In genomic region chr15:3671169-3671568, GRCm38 (mm10) we compare ENCODE assay signal across 27 mouse cellular contexts.
DNase-seq lines count a peak whose midpoint lies in the region; ATAC-seq and TF ChIP-seq lines count a peak whose summit lies in the region.
"Had no signal": no experiment of that assay in that cellular context is flagged by ENCODE, and none has a peak within 500 bp of the region (broad histone marks: within the 10 kb centered on the region; RNA-seq: fewer than 3 reads in every experiment).

No protein-coding gene starts in this region.

- H3K4me2 ChIP-seq in myocyte (ENCODE audit: low read depth) = peak overlapping the region; percentile 3
- no peak overlapping the region for H3K4me2 ChIP-seq in midbrain, postnatal 0 days (ENCODE audit: low read depth, low read length, poor library complexity, severe bottlenecking)
- H3K4me2 ChIP-seq: forebrain, embryonic 13.5 days; hindbrain, embryonic 13.5 days; neural tube, embryonic 13.5 days had no signal

- no peak overlapping the region; the same call in 1 of the 2 replicates for H3K27ac ChIP-seq in heart, adult 2 months
- no peak overlapping the region for H3K27ac ChIP-seq in heart, embryonic 10.5 days
- no peak overlapping the region for H3K27ac ChIP-seq in midbrain, postnatal 0 days (ENCODE audit: low read depth, low read length)
- H3K27ac ChIP-seq: forebrain, embryonic 13.5 days; hindbrain, embryonic 13.5 days; liver, embryonic 14.5 days; midbrain, embryonic 10.5 days; neural tube, embryonic 13.5 days had no signal

- no peak overlapping the region for H3ac ChIP-seq in myocyte (ENCODE audit: control insufficient read depth, insufficient read length)

- H3K4me3 ChIP-seq in heart, adult 2 months = no peak overlapping the region
- no peak overlapping the region for H3K4me3 ChIP-seq in heart, embryonic 10.5 days
- H3K4me3 ChIP-seq in myocyte = no peak overlapping the region
- H3K4me3 ChIP-seq in midbrain, postnatal 0 days (ENCODE audit: low read depth, low read length) = no peak overlapping the region
- H3K4me3 ChIP-seq: erythroblast, embryonic 14.5 days; forebrain, embryonic 13.5 days; hindbrain, embryonic 13.5 days; midbrain, embryonic 10.5 days; neural tube, embryonic 13.5 days had no signal

- H3K9ac ChIP-seq in heart, adult 2 months (ENCODE audit: low read depth, low read length) = no peak overlapping the region
- H3K9ac ChIP-seq in midbrain, postnatal 0 days (replicated peaks; ENCODE audit: low read length, poor library complexity, severe bottlenecking) = no peak overlapping the region
- H3K9ac ChIP-seq: forebrain, embryonic 13.5 days; hindbrain, embryonic 13.5 days; liver, embryonic 14.5 days; neural tube, embryonic 13.5 days had no signal

- no peaks in the 10 kb centered on the region for H3K9me3 ChIP-seq in heart, embryonic 10.5 days
- H3K9me3 ChIP-seq in midbrain, postnatal 0 days (ENCODE audit: low read length) = no peaks in the 10 kb centered on the region
- H3K9me3 ChIP-seq: forebrain, embryonic 13.5 days; hindbrain, embryonic 13.5 days; midbrain, embryonic 10.5 days; neural tube, embryonic 13.5 days had no signal

- intact Hi-C loops in gastrocnemius, postnatal 36 days (cut with DNase I) = no loop called here
- intact Hi-C loops in heart, adult 2 months (cut with DNase I) = no loop called here

- no peaks in the 10 kb centered on the region for H3K79me2 ChIP-seq in heart, adult 2 months (replicated peaks; ENCODE audit: control insufficient read depth, insufficient read depth, low read length)
- no peaks in the 10 kb centered on the region for H3K79me2 ChIP-seq in myocyte (ENCODE audit: control insufficient read depth, insufficient read depth)

- 48% methylated on average over 3 of the region's 3 CpGs for WGBS in heart, adult 2 months
- WGBS in heart, embryonic 10.5 days = 64% methylated on average over 3 of the region's 3 CpGs
- 81% methylated on average over 3 of the region's 3 CpGs for WGBS in midbrain, postnatal 0 days

- H3K36me3 ChIP-seq in heart, adult 2 months (ENCODE audit: control insufficient read depth, insufficient read depth, low read length) = no peaks in the 10 kb centered on the region
- no peaks in the 10 kb centered on the region for H3K36me3 ChIP-seq in heart, embryonic 10.5 days
- no peaks in the 10 kb centered on the region for H3K36me3 ChIP-seq in myocyte (ENCODE audit: control insufficient read depth, insufficient read depth)
- no peaks in the 10 kb centered on the region for H3K36me3 ChIP-seq in midbrain, postnatal 0 days (ENCODE audit: insufficient read depth, low read length)
- H3K36me3 ChIP-seq: hindbrain, embryonic 13.5 days; midbrain, embryonic 10.5 days; neural tube, embryonic 13.5 days had no signal

- TF ChIP-seq CTCF in heart, adult 2 months (IDR thresholded peaks at IDR 0.05) = no peak
- no peak for TF ChIP-seq CTCF in midbrain, postnatal 0 days (IDR thresholded peaks at IDR 0.05)

- TF ChIP-seq POLR2A in heart, adult 2 months (IDR thresholded peaks at IDR 0.05; ENCODE audit: insufficient read depth, low read depth, low read length) = no peak
- TF ChIP-seq POLR2A in myocyte (IDR thresholded peaks at IDR 0.05; ENCODE audit: insufficient read length, low read depth) = no peak

- no peak for ATAC-seq in midbrain, postnatal 0 days (ENCODE audit: low FRiP score)
- ATAC-seq: forebrain, embryonic 13.5 days; inflammation-experienced regulatory T-cells, adult 6 months; midbrain, embryonic 16.5 days had no signal

- TF ChIP-seq EP300 in heart, adult 2 months (IDR thresholded peaks at IDR 0.05; ENCODE audit: insufficient read depth, low read depth, low read length) = no peak

- H3K27me3 ChIP-seq in heart, adult 2 months (ENCODE audit: control insufficient read depth, insufficient read depth, low read length) = no peaks in the 10 kb centered on the region
- H3K27me3 ChIP-seq in heart, embryonic 10.5 days (ENCODE audit: insufficient read depth, poor library complexity, severe bottlenecking) = no peaks in the 10 kb centered on the region
- no peaks in the 10 kb centered on the region for H3K27me3 ChIP-seq in myocyte (ENCODE audit: control insufficient read depth, insufficient read depth, insufficient read length)
- H3K27me3 ChIP-seq in midbrain, postnatal 0 days (ENCODE audit: insufficient read depth, low read length) = no peaks in the 10 kb centered on the region
- H3K27me3 ChIP-seq: forebrain, embryonic 13.5 days; hindbrain, embryonic 13.5 days; neural tube, embryonic 13.5 days had no signal

- peak; percentile 1 for DNase-seq in gastrocnemius, adult 18-20 months (ENCODE audit: low spot score)
- DNase-seq in gastrocnemius, postnatal 36 days = no peak
- peak; percentile 23 to 30 for DNase-seq in heart, adult 2 months
- DNase-seq in heart, embryonic 10.5 days (ENCODE audit: low spot score) = no peak
- DNase-seq in brain, adult 2 months (ENCODE audit: low read depth, low spot score) = peak; percentile 0
- DNase-seq in midbrain, postnatal 0 days (ENCODE audit: low spot score) = no peak
- DNase-seq: adrenal gland, postnatal 36 days; cerebellum, adult 2 months; cerebellum, postnatal 14 days; kidney, adult 11 months; kidney, postnatal 14 days; layer of hippocampus, adult 9-11 months; liver; lung, adult 2 months; lung, postnatal 10 days; right cerebral cortex, postnatal 4 days; thymus, adult 2 months; thymus, postnatal 36 days had no signal

- H3K4me1 ChIP-seq in heart, adult 2 months (ENCODE audit: control insufficient read depth, insufficient read depth, low read length) = no peaks in the 10 kb centered on the region; the same call in 1 of the 2 replicates
- H3K4me1 ChIP-seq in heart, embryonic 10.5 days = no peaks in the 10 kb centered on the region
- no peaks in the 10 kb centered on the region for H3K4me1 ChIP-seq in midbrain, postnatal 0 days (ENCODE audit: insufficient read depth, low read length)
- H3K4me1 ChIP-seq: forebrain, embryonic 13.5 days; hindbrain, embryonic 13.5 days; midbrain, embryonic 10.5 days; neural tube, embryonic 13.5 days had no signal

TF ChIP-seq in myocyte, 11 proteins besides CTCF, POLR2A, EP300 and RAD21:
- TF ChIP-seq MYOG (IDR thresholded peaks at IDR 0.05; ENCODE audit: control insufficient read depth in 1 of 3, insufficient read depth in 1 of 3, insufficient read length in 2 of 3, low read depth in 2 of 3) (no peak), TCF12 (IDR thresholded peaks at IDR 0.05; ENCODE audit: insufficient read depth, poor library complexity, severe bottlenecking) (peak; percentile 8), CEBPB (IDR thresholded peaks at IDR 0.05; ENCODE audit: insufficient read depth, poor library complexity, severe bottlenecking) (peak; percentile 87)

Comparison
In these comparisons a context has a peak if more than half of its experiments do, and no peak if none do; other contexts are left out.
1. DNase-seq: peak in gastrocnemius, adult 18-20 months (single experiment), heart, adult 2 months (2 of 2) and brain, adult 2 months (single experiment); none in gastrocnemius, postnatal 36 days (0 of 2), heart, embryonic 10.5 days (single experiment) and midbrain, postnatal 0 days (single experiment).